Mouse (Mus musculus) forebrain, embryonic 11.5 days (tissue): ENCODE measurements around the gene Tmem184b. TPM values are rescaled to one million over a fixed set of nuclear protein-coding genes. Genes with fewer than 3 reads are reported as not detected.

ENCODE experiments used
- ATAC-seq: fragments of 200-750 bp; cut with Nextera tagmentation; replicated peaks from 2 replicates; pipeline ENCODE4 v1.8.0; 2017; ENCODE audit warnings: moderate TSS enrichment; ENCODE audit not compliant: low FRiP score
- DNase-seq: peaks from one replicate; pipeline ENCODE4 v3.0.0-alpha.2; 2017; ENCODE audit warnings: low spot score
- H3K27ac ChIP-seq: fragments of 300-500 bp; sonication (generic); 2 replicates; pipeline ENCODE4 v1.5.1; 2014; ENCODE audit warnings: low read depth, low read length
- H3K27me3 ChIP-seq: fragments of 300-500 bp; sonication (generic); 2 replicates; pipeline ENCODE4 v1.6.1; 2014; ENCODE audit warnings: mild to moderate bottlenecking, low read length, mixed read lengths; ENCODE audit not compliant: control insufficient read depth, insufficient read depth
- H3K36me3 ChIP-seq: fragments of 300-500 bp; sonication (generic); 2 replicates; pipeline ENCODE4 v1.6.1; 2014; ENCODE audit warnings: mild to moderate bottlenecking, low read length, moderate library complexity, mixed read lengths; ENCODE audit not compliant: control insufficient read depth, insufficient read depth
- H3K4me1 ChIP-seq: fragments of 300-500 bp; sonication (generic); replicated peaks from 2 replicates; pipeline ENCODE4 v1.6.1; 2014; ENCODE audit warnings: low read length, mixed read lengths; ENCODE audit not compliant: control insufficient read depth, insufficient read depth
- H3K4me2 ChIP-seq: fragments of 300-500 bp; sonication (generic); 2 replicates; pipeline ENCODE4 v1.6.1; 2014; ENCODE audit warnings: low read depth, mild to moderate bottlenecking, low read length, moderate library complexity, mixed read lengths; ENCODE audit not compliant: severe bottlenecking
- H3K4me3 ChIP-seq: fragments of 300-500 bp; sonication (generic); 2 replicates; pipeline ENCODE4 v1.5.1; 2014; ENCODE audit warnings: low read depth, low read length
- H3K9ac ChIP-seq: fragments of 300-500 bp; sonication (generic); 2 replicates; pipeline ENCODE4 v1.6.1; 2014; ENCODE audit warnings: low read length
- H3K9me3 ChIP-seq: fragments of 300-500 bp; sonication (generic); 2 replicates; pipeline ENCODE4 v1.6.1; 2016; ENCODE audit warnings: low read length, mixed read lengths; ENCODE audit not compliant: control insufficient read depth
- WGBS: fragments of 180-500 bp; shearing (Covaris S2); extraction: QIAGEN DNeasy Blood & Tissue Kit; methylation state at CpG from one replicate; pipeline ENCODE4 v1.1.7; 2014; 5-methylcytosine and 5-hydroxymethylcytosine counted together
- polyA plus RNA-seq: library from polyadenylated mRNA; unstranded; fragments of >200 nt; fragmentation: Nextera tagmentation; extraction: Ambion mirVana; gene quantifications from 2 replicates; pipeline ENCODE4 v1.2.1, GENCODE M21; 2014

The Tmem184b gene
- polyA plus RNA-seq, 1 experiment from 2014 or later: 55.2 TPM

GRCm38 (mm10) chr15:79360371-79360770, 43.0 kb downstream of the Tmem184b start:
- DNase-seq: no peak
- H3K27me3 ChIP-seq: peaks cover 7% of the 10 kb centered on the region
- 72% methylated on average over 7 of the region's 7 CpGs for WGBS
- H3K9ac ChIP-seq: no peak overlapping the region
- no peak overlapping the region for H3K4me3 ChIP-seq
- H3K36me3 ChIP-seq: no peaks in the 10 kb centered on the region; the same call in 1 of the 2 replicates
- no peaks in the 10 kb centered on the region for H3K9me3 ChIP-seq
- H3K27ac ChIP-seq: no peak overlapping the region
- no peaks in the 10 kb centered on the region; the same call in 1 of the 2 replicates for H3K4me1 ChIP-seq
- no peak overlapping the region for H3K4me2 ChIP-seq
- ATAC-seq: no peak

- WGBS: 54% methylated on average over 6 of the region's 6 CpGs
- Histone ChIP-seq H3K4me2 (no peak overlapping the region), H3K4me3 (no peak overlapping the region), H3K36me3 (no peaks in the 10 kb centered on the region; the same call in 1 of the 2 replicates), H3K9me3 (no peaks in the 10 kb centered on the region), H3K9ac (no peak overlapping the region), H3K27me3 (peaks cover 7% of the 10 kb centered on the region), H3K4me1 (no peaks in the 10 kb centered on the region; the same call in 1 of the 2 replicates), H3K27ac (no peak overlapping the region)
- ATAC-seq (no peak), DNase-seq (no peak)
Measured at GRCm38 (mm10) chr15:79359954-79360353, 43.4 kb downstream of the Tmem184b start.

- Histone ChIP-seq H3K27ac (no peak overlapping the region), H3K4me2 (peak overlapping the region; percentile 91), H3K4me1 (no peaks in the 10 kb centered on the region; the same call in 1 of the 2 replicates), H3K36me3 (no peaks in the 10 kb centered on the region; the same call in 1 of the 2 replicates), H3K27me3 (peaks cover 7% of the 10 kb centered on the region), H3K4me3 (peak overlapping the region; percentile 43; the same call in 1 of the 2 replicates), H3K9me3 (no peaks in the 10 kb centered on the region), H3K9ac (no peak overlapping the region)
- ATAC-seq (0 out of 2 replicates have a peak, but pooled peaks have one; percentile 43), DNase-seq (no peak)
- 41% methylated on average over 12 of the region's 12 CpGs for WGBS
Measured at GRCm38 (mm10) chr15:79357974-79358690, 45.2 kb downstream of the Tmem184b start.

- H3K4me3 ChIP-seq: peak overlapping the region; percentile 43
- H3K27ac ChIP-seq: no peak overlapping the region
- H3K9ac ChIP-seq: peak overlapping the region; percentile 65
- H3K9me3 ChIP-seq: no peaks in the 10 kb centered on the region
- H3K36me3 ChIP-seq: no peaks in the 10 kb centered on the region; the same call in 1 of the 2 replicates
- H3K4me2 ChIP-seq: peak overlapping the region; percentile 91
- H3K27me3 ChIP-seq: peaks cover 7% of the 10 kb centered on the region
- WGBS: under 1% methylated on average over 77 of the region's 77 CpGs
- DNase-seq: peak; percentile 93
- H3K4me1 ChIP-seq: no peaks in the 10 kb centered on the region; the same call in 1 of the 2 replicates
- peak; percentile 86 for ATAC-seq
Measured at GRCm38 (mm10) chr15:79357036-79357911, 46.1 kb downstream of the Tmem184b start.

- Histone ChIP-seq H3K4me2 (peak overlapping the region; percentile 91), H3K9me3 (no peaks in the 10 kb centered on the region), H3K36me3 (no peaks in the 10 kb centered on the region), H3K27me3 (peaks cover 7% of the 10 kb centered on the region), H3K4me3 (peak overlapping the region; percentile 43; the same call in 1 of the 2 replicates), H3K27ac (no peak overlapping the region), H3K4me1 (no peaks in the 10 kb centered on the region; the same call in 1 of the 2 replicates), H3K9ac (no peak overlapping the region)
- 83% methylated on average over 8 of the region's 8 CpGs for WGBS
- ATAC-seq (no peak), DNase-seq (no peak)
Measured at GRCm38 (mm10) chr15:79356481-79356880, 46.9 kb downstream of the Tmem184b start.

- Histone ChIP-seq H3K4me1 (no peaks in the 10 kb centered on the region; the same call in 1 of the 2 replicates), H3K4me2 (no peak overlapping the region), H3K27ac (no peak overlapping the region), H3K4me3 (no peak overlapping the region), H3K27me3 (peaks cover 7% of the 10 kb centered on the region), H3K36me3 (no peaks in the 10 kb centered on the region), H3K9me3 (no peaks in the 10 kb centered on the region), H3K9ac (no peak overlapping the region)
- WGBS: 83% methylated on average over 4 of the region's 4 CpGs
- DNase-seq: no peak
- ATAC-seq: no peak
Measured at GRCm38 (mm10) chr15:79354619-79355018, 48.8 kb downstream of the Tmem184b start.

GRCm38 (mm10) chr15:79353690-79354305, 49.6 kb downstream of the Tmem184b start:
- DNase-seq: no peak
- no peak for ATAC-seq
- Histone ChIP-seq H3K27ac (no peak overlapping the region), H3K4me1 (no peaks in the 10 kb centered on the region; the same call in none of the 2 replicates), H3K4me3 (no peak overlapping the region), H3K36me3 (no peaks in the 10 kb centered on the region), H3K9me3 (no peaks in the 10 kb centered on the region), H3K4me2 (no peak overlapping the region), H3K9ac (no peak overlapping the region), H3K27me3 (peaks cover 7% of the 10 kb centered on the region)
- 94% methylated on average over 5 of the region's 5 CpGs for WGBS

GRCm38 (mm10) chr15:79352479-79352878, 50.9 kb downstream of the Tmem184b start:
- H3K4me2 ChIP-seq: no peak overlapping the region
- H3K9ac ChIP-seq: no peak overlapping the region
- H3K27ac ChIP-seq: no peak overlapping the region
- peaks cover 9% of the 10 kb centered on the region for H3K27me3 ChIP-seq
- no peaks in the 10 kb centered on the region for H3K9me3 ChIP-seq
- no peak overlapping the region for H3K4me3 ChIP-seq
- DNase-seq: no peak
- no peaks in the 10 kb centered on the region for H3K36me3 ChIP-seq
- no peak for ATAC-seq
- 81% methylated on average over 6 of the region's 6 CpGs for WGBS
- no peaks in the 10 kb centered on the region; the same call in none of the 2 replicates for H3K4me1 ChIP-seq
